Mouse (Mus musculus): Measurements from ENCODE around the gene Gm17332. TPM values are rescaled to one million over a fixed set of nuclear protein-coding genes. Genes with fewer than 3 reads are reported as not detected.
A peak's percentile ranks its signal among the peaks of the same experiment; 100 is the strongest.
"Not testable (repeated sequence)": the region's sequence is repeated elsewhere in the genome, so short reads cannot be mapped to it uniquely, and the experiment has no call there.

The Gm17332 gene
- polyA plus RNA-seq, 1 experiment from 2014 or later: not detected

GRCm38 (mm10) chr11:31168831-31169160, 13.5 kb downstream of the Gm17332 start:
- DNase-seq (ENCODE audit: low spot score): no peak
- Histone ChIP-seq H3K4me1 (replicated peaks; ENCODE audit: control insufficient read depth, insufficient read depth, low read length) (peaks cover 6% of the 10 kb centered on the region; the same call in 1 of the 2 replicates), H3K27ac (ENCODE audit: low read depth) (no peak overlapping the region), H3K27me3 (replicated peaks; ENCODE audit: control insufficient read depth, insufficient read depth, low read length) (no peaks in the 10 kb centered on the region), H3K9me3 (ENCODE audit: control insufficient read depth, low read length) (no peaks in the 10 kb centered on the region), H3K9ac (ENCODE audit: low read length) (no peak overlapping the region), H3K36me3 (ENCODE audit: control insufficient read depth, insufficient read depth, low read length) (no peaks in the 10 kb centered on the region), H3K4me2 (ENCODE audit: low read length) (peak overlapping the region; percentile 64), H3K4me3 (ENCODE audit: low read depth, low read length) (no peak overlapping the region)
- WGBS: 33% methylated on average over 2 of the region's 2 CpGs
- ATAC-seq (replicated peaks; ENCODE audit: low FRiP score, low TSS enrichment, low read depth): no peak

- Histone ChIP-seq H3K4me3 (ENCODE audit: low read depth, low read length) (no peak overlapping the region), H3K27ac (ENCODE audit: low read depth) (no peak overlapping the region), H3K4me2 (ENCODE audit: low read length) (no peak overlapping the region), H3K9ac (ENCODE audit: low read length) (no peak overlapping the region), H3K9me3 (ENCODE audit: control insufficient read depth, low read length) (no peaks in the 10 kb centered on the region), H3K27me3 (replicated peaks; ENCODE audit: control insufficient read depth, insufficient read depth, low read length) (no peaks in the 10 kb centered on the region), H3K36me3 (ENCODE audit: control insufficient read depth, insufficient read depth, low read length) (no peaks in the 10 kb centered on the region), H3K4me1 (replicated peaks; ENCODE audit: control insufficient read depth, insufficient read depth, low read length) (no peaks in the 10 kb centered on the region)
- 89% methylated on average over 3 of the region's 3 CpGs for WGBS
- ATAC-seq (replicated peaks; ENCODE audit: low FRiP score, low TSS enrichment, low read depth) (no peak), DNase-seq (ENCODE audit: low spot score) (no peak)
Measured at GRCm38 (mm10) chr11:31157021-31157420, 25.2 kb downstream of the Gm17332 start.

GRCm38 (mm10) chr11:31138394-31138793, 43.9 kb downstream of the Gm17332 start:
- H3K4me3 ChIP-seq (ENCODE audit: low read depth, low read length); H3K36me3 ChIP-seq (ENCODE audit: control insufficient read depth, insufficient read depth, low read length); H3K27ac ChIP-seq (ENCODE audit: low read depth); DNase-seq (ENCODE audit: low spot score); H3K27me3 ChIP-seq (replicated peaks; ENCODE audit: control insufficient read depth, insufficient read depth, low read length); ATAC-seq (replicated peaks; ENCODE audit: low FRiP score, low TSS enrichment, low read depth); H3K4me1 ChIP-seq (replicated peaks; ENCODE audit: control insufficient read depth, insufficient read depth, low read length); H3K9me3 ChIP-seq (ENCODE audit: control insufficient read depth, low read length); H3K4me2 ChIP-seq (ENCODE audit: low read length); H3K9ac ChIP-seq (ENCODE audit: low read length): not testable (repeated sequence)
- WGBS: 71% methylated on average over 1 of the region's 1 CpGs

GRCm38 (mm10) chr11:31134824-31135223, 47.4 kb downstream of the Gm17332 start:
- not testable (repeated sequence) for ATAC-seq (replicated peaks; ENCODE audit: low FRiP score, low TSS enrichment, low read depth)

GRCm38 (mm10) chr11:31133726-31134125, 48.5 kb downstream of the Gm17332 start:
- not testable (repeated sequence) for H3K4me3 ChIP-seq (ENCODE audit: low read depth, low read length); H3K36me3 ChIP-seq (ENCODE audit: control insufficient read depth, insufficient read depth, low read length); H3K9me3 ChIP-seq (ENCODE audit: control insufficient read depth, low read length); H3K4me1 ChIP-seq (replicated peaks; ENCODE audit: control insufficient read depth, insufficient read depth, low read length); H3K4me2 ChIP-seq (ENCODE audit: low read length); H3K27ac ChIP-seq (ENCODE audit: low read depth); H3K27me3 ChIP-seq (replicated peaks; ENCODE audit: control insufficient read depth, insufficient read depth, low read length); ATAC-seq (replicated peaks; ENCODE audit: low FRiP score, low TSS enrichment, low read depth); DNase-seq (ENCODE audit: low spot score); H3K9ac ChIP-seq (ENCODE audit: low read length)
- 71% methylated on average over 4 of the region's 4 CpGs for WGBS

More at GRCm38 (mm10) chr11:31134824-31135223, 47.4 kb downstream of the Gm17332 start:
- not testable (repeated sequence) for DNase-seq (ENCODE audit: low spot score); H3K4me1 ChIP-seq (replicated peaks; ENCODE audit: control insufficient read depth, insufficient read depth, low read length); H3K27ac ChIP-seq (ENCODE audit: low read depth); H3K4me2 ChIP-seq (ENCODE audit: low read length); H3K4me3 ChIP-seq (ENCODE audit: low read depth, low read length); H3K27me3 ChIP-seq (replicated peaks; ENCODE audit: control insufficient read depth, insufficient read depth, low read length); H3K9me3 ChIP-seq (ENCODE audit: control insufficient read depth, low read length); H3K36me3 ChIP-seq (ENCODE audit: control insufficient read depth, insufficient read depth, low read length); H3K9ac ChIP-seq (ENCODE audit: low read length)
- WGBS: 92% methylated on average over 1 of the region's 1 CpGs

Other genes with a start within 250 kb of the Gm17332 start
- 12.4 and 13.4 TPM in 2 replicates for gene Erlec1, start 228.1 kb downstream of the Gm17332 start, polyA plus RNA-seq (2014; fragmentation: Nextera tagmentation; extraction: Ambion mirVana)
- 11.6 and 13.5 TPM in 2 replicates for gene Chac2, start 196.1 kb downstream of the Gm17332 start, polyA plus RNA-seq (2014; fragmentation: Nextera tagmentation; extraction: Ambion mirVana)
- 3.1 and 3.5 TPM in 2 replicates for gene Stc2, start 187.6 kb upstream of the Gm17332 start, polyA plus RNA-seq (2014; fragmentation: Nextera tagmentation; extraction: Ambion mirVana)

Measured in intestine, embryonic 14.5 days (tissue).